Mouse (Mus musculus): ENCODE results near the gene Tmem131. TPM values are rescaled to one million over a fixed set of nuclear protein-coding genes. Genes with fewer than 3 reads are reported as not detected.

Gene Tmem131
- 10.3 and 12.5 TPM in 2 replicates for polyA plus RNA-seq (2016; fragmentation: Nextera tagmentation; extraction: Ambion mirVana)

DNA sequence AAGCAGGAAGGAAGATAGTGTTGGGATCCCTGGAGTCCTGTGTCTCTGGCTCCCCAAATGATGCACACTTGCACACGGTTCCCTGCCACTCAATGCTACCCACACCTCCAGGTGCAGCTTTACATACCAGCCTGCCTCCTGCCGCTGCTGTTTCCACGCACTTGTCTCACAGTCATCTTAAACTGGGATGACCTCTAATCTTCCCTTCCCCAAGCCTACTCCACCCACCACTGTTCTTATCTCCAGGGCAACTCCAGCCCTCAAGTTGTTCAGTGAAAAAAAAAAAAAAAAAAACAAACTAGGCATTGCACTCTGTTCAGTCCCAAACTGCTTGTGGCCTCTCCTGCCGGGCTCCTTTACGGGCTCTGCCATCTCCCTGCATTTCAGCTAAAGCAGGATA lies at the start of gene Tmem131:
Tmem131 (minus strand) TSS at position 14 of the 400 bp plus-strand sequence.
- no peaks in the 10 kb centered on the region for H3K36me3 ChIP-seq
- no peak for DNase-seq (ENCODE audit: low spot score)
- 65% methylated on average over 5 of the region's 5 CpGs for WGBS
- H3K4me1 ChIP-seq, result peaks cover 12% of the 10 kb centered on the region
- no peak within 1 kb of the TSS for H3K4me3 ChIP-seq
- no peaks in the 10 kb centered on the region for H3K9me3 ChIP-seq (replicated peaks)
- no peak within 1 kb of the TSS; the same call in 1 of the 2 replicates for H3K27ac ChIP-seq (replicated peaks)
- no peaks in the 10 kb centered on the region for H3K27me3 ChIP-seq (ENCODE audit: low read depth, poor library complexity, severe bottlenecking)

DNA sequence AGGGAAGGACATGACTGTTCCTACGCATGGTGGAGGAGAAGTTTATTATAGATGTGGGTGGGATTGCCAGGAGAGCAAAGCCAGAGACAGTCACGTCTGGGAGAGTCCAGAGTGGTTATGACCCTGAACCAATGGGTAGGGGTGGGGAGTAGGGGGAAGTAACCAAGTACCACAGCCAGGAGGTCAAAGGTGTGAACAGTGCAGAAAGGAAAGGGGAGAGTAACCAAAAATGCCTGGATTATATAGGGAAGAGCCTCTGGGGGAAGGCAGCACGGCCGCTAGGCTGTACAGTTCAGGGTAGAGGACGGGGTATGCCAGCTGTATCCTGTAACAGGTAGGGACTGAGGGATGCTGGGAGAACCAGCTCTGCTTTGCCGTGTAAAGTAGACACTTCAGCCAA lies 45.1 kb upstream of the Tmem131 start:
- peaks cover 31% of the 10 kb centered on the region for H3K4me1 ChIP-seq
- no peak overlapping the region for H3K27ac ChIP-seq (replicated peaks)
- H3K9me3 ChIP-seq (replicated peaks), result no peaks in the 10 kb centered on the region
- peaks cover 17% of the 10 kb centered on the region for H3K27me3 ChIP-seq (ENCODE audit: low read depth, poor library complexity, severe bottlenecking)
- 83% methylated on average over 6 of the region's 6 CpGs for WGBS
- H3K4me3 ChIP-seq, result no peak overlapping the region
- DNase-seq (ENCODE audit: low spot score), result no peak
- no peaks in the 10 kb centered on the region for H3K36me3 ChIP-seq

DNA sequence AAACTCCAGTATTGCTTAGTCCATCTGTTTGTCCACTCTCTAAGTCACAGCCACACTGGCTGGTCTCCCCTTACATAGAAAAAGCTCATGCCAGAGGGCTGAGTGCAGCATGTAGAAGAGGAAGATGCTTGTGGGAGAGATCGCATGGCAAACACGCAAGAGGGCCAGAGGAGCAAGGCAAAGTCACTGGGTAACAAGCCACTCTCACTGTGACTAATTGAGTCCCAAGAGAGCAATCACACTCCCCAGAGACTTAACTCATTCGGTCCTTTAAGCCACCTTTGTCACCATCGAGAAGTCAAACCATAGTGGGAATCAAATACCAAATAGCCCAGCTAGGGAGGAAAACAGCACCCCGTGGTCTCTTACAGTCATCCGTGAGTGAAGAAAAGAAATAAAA lies 44.7 kb upstream of the Tmem131 start:
- H3K4me3 ChIP-seq, result no peak overlapping the region
- H3K27me3 ChIP-seq (ENCODE audit: low read depth, poor library complexity, severe bottlenecking), result peaks cover 17% of the 10 kb centered on the region
- H3K4me1 ChIP-seq, result peaks cover 31% of the 10 kb centered on the region
- DNase-seq (ENCODE audit: low spot score), result no peak
- H3K36me3 ChIP-seq, result no peaks in the 10 kb centered on the region
- no peaks in the 10 kb centered on the region for H3K9me3 ChIP-seq (replicated peaks)
- whole genome bisulfite sequencing, result 91% methylated on average over 6 of the region's 6 CpGs
- no peak overlapping the region for H3K27ac ChIP-seq (replicated peaks)

DNA sequence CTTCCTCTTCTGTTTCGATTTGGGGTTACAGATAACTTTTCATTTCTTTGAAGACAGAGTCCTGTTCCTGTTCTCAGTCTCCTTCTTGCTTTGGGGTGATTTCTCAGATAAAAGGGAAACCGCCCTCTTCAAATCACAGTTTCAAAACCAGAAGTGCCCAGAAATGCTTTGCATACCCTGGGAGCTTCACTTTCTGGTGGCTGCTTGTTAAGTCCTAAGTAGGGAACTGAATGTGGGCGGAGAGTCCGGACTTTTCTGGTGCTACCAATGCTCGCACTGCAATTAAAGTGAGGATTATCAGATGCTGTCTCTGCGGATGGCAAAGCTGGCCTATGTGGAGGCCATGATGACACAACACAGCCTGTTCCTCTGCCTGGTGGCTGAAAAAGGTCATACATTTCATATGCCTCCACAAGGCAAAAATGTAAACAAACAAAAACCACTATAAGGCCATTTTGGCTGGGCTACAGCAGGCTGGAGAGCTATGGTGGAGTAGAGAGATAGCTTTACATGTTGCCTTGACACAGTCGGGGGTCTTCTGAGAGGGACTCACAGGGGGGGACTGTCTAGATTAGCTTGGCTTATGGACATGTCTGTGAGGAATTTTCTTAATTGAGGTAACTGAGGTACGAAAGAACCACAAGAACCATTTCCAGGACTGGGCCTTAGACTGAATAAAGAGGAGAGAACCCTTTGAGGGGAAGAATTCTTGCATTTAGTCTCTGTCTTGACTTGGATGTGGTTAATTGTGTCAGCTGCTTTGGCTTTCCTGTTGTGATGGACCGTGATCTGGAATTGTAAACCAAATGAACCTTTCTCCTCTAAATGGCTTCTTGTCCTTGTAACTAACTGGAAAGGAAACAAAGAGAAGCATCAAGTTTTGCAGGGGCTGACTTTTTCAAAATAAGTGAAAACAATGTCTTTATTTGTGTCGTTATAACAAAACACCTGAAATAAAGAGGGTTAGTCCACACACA lies 44.0 kb upstream of the Tmem131 start:
- no peak overlapping the region for H3K4me3 ChIP-seq
- 75% methylated on average over 10 of the region's 10 CpGs for WGBS

DNA sequence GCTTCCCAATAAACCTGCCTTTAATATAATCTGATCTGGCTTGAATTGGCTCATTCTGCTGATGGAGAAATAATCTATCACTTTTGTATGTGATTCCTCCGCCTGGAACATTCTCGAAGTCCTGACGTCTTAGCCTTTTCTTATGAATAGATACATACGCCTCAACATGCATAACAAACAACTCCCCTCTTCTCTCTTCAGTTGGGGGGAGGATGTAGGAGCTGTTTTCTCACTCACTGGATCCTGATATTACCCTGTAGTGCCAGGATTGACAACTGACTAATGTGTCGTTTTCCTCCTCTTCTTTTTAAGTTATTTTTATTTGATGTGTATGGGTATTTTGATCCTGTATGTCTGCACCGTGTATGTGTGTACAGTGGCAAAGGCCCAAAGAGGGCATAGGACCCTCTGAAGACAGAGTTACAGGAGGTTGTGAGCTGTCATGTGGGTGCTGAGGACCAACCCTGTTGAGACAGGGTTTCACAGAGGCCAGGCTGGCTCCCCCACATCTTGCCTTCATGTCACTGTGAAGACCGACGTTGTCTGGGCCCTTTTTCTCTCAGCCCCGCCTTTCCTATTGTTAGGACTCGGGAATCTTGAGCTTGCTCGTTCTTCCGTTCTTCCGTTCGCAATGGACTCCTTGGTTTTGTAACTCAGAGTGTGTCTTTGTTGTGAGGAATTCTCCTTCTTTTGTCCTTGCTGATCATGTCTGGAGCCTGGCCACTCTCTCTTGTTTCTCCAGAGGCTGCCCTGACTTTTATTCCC lies 43.1 kb upstream of the Tmem131 start:
- H3K27ac ChIP-seq (replicated peaks), result peak overlapping the region; percentile 70
- DNase-seq (ENCODE audit: low spot score), result peak; percentile 26
- peaks cover 31% of the 10 kb centered on the region for H3K4me1 ChIP-seq
- WGBS, result 37% methylated on average over 14 of the region's 14 CpGs
- H3K27me3 ChIP-seq (ENCODE audit: low read depth, poor library complexity, severe bottlenecking), result peaks cover 17% of the 10 kb centered on the region
- H3K36me3 ChIP-seq, result no peaks in the 10 kb centered on the region
- no peak overlapping the region for H3K4me3 ChIP-seq
- no peaks in the 10 kb centered on the region for H3K9me3 ChIP-seq (replicated peaks)

More for the DNA sequence above, 44.0 kb upstream of the Tmem131 start:
- DNase-seq (ENCODE audit: low spot score), result no peak
- Histone ChIP-seq H3K36me3 (no peaks in the 10 kb centered on the region), H3K27ac (replicated peaks) (peak overlapping the region; percentile 70), H3K27me3 (ENCODE audit: low read depth, poor library complexity, severe bottlenecking) (peaks cover 17% of the 10 kb centered on the region), H3K4me1 (peaks cover 31% of the 10 kb centered on the region), H3K9me3 (replicated peaks) (no peaks in the 10 kb centered on the region)

DNA sequence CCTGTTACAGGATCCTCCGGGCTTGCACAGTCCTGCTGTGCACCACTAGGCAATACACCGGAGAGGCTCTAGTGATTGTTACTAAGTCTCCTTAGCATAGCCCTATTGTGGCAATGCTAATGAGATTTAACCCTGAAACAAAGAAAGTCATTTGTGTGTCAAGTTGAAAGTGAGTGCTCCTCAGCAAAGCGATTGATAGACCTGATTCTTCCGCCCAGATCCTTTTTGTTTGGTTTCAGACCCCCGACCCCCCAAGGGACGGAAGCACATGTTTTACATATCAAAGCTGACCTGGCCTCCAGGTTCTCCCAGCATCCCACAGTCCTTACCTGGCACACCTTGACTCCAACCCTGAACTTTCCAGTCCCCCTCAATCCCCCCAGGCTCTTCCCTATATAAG lies 42.4 kb upstream of the Tmem131 start:
- Histone ChIP-seq H3K4me1 (peaks cover 31% of the 10 kb centered on the region), H3K4me3 (no peak overlapping the region), H3K9me3 (replicated peaks) (no peaks in the 10 kb centered on the region), H3K27me3 (ENCODE audit: low read depth, poor library complexity, severe bottlenecking) (peaks cover 17% of the 10 kb centered on the region), H3K36me3 (no peaks in the 10 kb centered on the region), H3K27ac (replicated peaks) (no peak overlapping the region)
- WGBS, result 20% methylated on average over 6 of the region's 6 CpGs
- DNase-seq (ENCODE audit: low spot score), result no peak

DNA sequence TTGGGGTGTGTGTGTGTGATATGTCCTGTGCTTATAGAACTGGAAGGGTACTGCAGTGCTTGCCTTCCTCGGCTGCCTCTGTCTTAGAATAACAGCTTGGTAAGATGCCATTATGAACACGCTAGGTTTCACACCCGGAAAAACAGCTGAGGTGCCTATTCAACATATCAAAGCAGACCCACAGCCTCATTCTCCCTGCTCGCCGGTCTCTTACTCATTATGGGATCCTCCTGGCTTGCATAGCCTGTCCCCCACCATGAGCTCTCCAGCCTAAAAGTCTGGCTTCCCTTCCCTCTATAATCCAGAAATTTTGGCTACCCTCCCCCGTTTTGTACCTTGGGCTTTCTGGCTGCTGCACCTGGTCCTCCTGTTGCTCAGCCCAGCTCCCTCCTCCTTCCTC lies 40.9 kb upstream of the Tmem131 start:
- Histone ChIP-seq H3K4me1 (peaks cover 31% of the 10 kb centered on the region), H3K27ac (replicated peaks) (no peak overlapping the region), H3K9me3 (replicated peaks) (no peaks in the 10 kb centered on the region), H3K36me3 (no peaks in the 10 kb centered on the region), H3K27me3 (ENCODE audit: low read depth, poor library complexity, severe bottlenecking) (peaks cover 17% of the 10 kb centered on the region), H3K4me3 (no peak overlapping the region)
- no peak for DNase-seq (ENCODE audit: low spot score)
- 31% methylated on average over 6 of the region's 6 CpGs for WGBS

DNA sequence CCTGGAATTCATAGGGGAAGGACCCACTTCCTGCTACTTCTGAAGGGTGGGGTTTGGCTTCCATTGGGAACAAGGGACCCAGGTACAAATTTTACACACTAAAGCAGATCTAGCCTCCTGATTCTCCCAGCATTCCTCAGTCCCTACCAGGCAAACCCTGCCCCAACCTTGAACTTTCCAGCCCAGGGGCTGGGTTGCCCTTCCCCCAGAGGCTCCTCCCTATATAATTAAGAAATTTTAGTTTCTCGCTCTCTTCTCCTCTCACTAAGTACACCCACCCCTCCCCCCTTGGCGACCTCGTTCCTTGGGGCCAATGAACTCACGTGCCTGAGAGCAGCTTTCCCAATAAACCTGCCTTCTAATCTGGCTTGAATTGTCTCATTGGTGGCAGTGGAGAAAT lies 40.3 kb upstream of the Tmem131 start:
- WGBS, result 46% methylated on average over 4 of the region's 4 CpGs
- no peak for DNase-seq (ENCODE audit: low spot score)
- Histone ChIP-seq H3K27me3 (ENCODE audit: low read depth, poor library complexity, severe bottlenecking) (peaks cover 17% of the 10 kb centered on the region), H3K36me3 (no peaks in the 10 kb centered on the region), H3K9me3 (replicated peaks) (no peaks in the 10 kb centered on the region), H3K27ac (replicated peaks) (no peak overlapping the region), H3K4me3 (no peak overlapping the region), H3K4me1 (peaks cover 31% of the 10 kb centered on the region)

DNA sequence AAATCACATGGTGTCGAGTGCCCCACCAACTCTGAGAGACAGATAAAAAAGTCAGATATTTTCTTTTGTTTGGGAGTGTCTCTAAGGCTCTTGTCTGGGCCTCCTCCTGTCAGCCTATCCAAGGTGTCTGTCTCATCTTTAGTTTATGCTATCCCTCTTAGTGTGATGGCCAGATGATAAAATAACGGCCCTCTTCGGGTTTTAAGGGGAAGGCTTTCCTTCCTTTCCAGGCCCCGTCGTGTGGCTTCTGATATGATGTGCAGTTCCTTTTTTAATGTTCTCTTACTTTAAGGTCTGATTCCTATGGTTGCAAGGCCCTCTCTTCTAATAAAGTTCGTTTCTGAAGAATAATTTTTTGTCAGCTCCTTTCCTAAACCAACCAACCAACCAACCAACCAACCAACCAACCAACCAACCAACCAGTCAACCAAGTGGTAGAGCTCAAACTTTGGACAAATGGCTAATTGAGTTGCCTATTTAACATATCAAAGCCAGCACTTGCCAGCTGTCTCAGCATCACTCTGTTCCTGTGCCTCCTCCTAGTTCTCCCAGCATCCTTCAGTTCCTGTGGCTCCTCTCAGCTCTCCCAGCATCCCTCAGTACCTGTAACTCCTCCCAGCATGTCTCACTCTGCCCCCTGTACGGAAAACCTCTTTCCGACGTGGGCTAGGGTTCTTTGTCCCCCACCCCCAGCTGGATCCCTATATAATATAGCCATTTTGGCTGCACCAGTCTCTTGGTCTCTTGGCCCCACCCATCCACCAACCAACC lies 38.9 kb upstream of the Tmem131 start:
- Histone ChIP-seq H3K4me3 (no peak overlapping the region), H3K9me3 (replicated peaks) (no peaks in the 10 kb centered on the region), H3K36me3 (no peaks in the 10 kb centered on the region), H3K4me1 (peaks cover 30% of the 10 kb centered on the region), H3K27ac (replicated peaks) (no peak overlapping the region), H3K27me3 (ENCODE audit: low read depth, poor library complexity, severe bottlenecking) (peaks cover 17% of the 10 kb centered on the region)
- DNase-seq (ENCODE audit: low spot score), result no peak
- 86% methylated on average over 9 of the region's 9 CpGs for WGBS

DNA sequence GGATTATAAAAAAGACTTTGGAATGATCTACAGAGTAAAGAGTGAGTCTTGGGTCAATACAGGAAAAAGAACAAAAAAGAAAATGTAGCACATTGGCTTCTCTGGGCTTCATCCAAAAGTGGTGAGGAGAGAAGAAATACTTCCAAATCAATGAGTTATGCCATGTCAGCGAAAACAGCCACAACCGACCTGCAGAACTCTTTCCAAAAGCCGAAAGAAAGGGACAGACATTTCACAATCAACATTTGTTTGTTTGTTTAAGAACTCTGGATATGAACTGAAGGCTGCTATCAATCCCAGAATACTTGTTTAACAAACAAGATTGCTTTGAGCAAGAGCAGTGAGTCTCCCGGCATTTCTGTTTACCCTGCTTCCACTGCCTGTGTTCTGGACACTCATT lies 33.3 kb upstream of the Tmem131 start:
- no peaks in the 10 kb centered on the region for H3K36me3 ChIP-seq
- H3K27me3 ChIP-seq (ENCODE audit: low read depth, poor library complexity, severe bottlenecking), result no peaks in the 10 kb centered on the region
- no peak overlapping the region for H3K27ac ChIP-seq (replicated peaks)
- 89% methylated on average over 4 of the region's 4 CpGs for WGBS
- no peak for DNase-seq (ENCODE audit: low spot score)
- no peak overlapping the region for H3K4me3 ChIP-seq
- no peaks in the 10 kb centered on the region for H3K9me3 ChIP-seq (replicated peaks)
- H3K4me1 ChIP-seq, result no peaks in the 10 kb centered on the region

DNA sequence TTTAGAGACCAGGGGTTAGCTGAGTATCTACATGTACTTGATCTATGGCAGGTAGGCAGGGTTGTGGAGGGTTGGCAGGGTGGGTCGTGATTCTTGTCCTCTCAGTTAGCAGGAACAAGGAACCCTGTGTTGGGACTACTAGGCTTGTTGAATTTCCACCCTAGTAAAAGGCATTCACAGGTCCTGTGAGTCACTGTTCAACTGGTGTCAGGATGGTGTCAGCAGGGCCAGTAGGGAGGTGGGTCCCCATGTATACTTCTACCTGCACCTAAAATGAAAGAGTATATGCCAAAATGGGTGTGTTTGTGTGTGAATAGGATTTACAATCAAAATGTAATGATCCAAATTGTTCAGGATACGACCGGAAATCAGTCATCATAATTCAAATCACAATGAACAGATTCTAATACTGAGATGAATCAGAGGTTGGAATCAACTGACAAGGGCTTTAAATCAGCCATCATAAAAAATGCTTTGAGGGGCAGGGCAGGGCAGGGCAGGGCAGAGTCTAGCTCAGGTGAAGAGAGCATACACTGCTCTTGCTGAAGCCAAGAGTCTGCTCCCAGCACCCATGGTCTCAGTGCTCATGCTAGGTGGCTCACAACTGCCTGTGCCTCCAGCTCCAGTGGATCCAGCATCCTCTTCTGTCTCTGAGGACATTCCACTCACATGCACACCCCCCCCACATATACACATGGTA lies 27.6 kb upstream of the Tmem131 start:
- H3K4me1 ChIP-seq, result no peaks in the 10 kb centered on the region
- 92% methylated on average over 3 of the region's 3 CpGs for whole genome bisulfite sequencing
- H3K27ac ChIP-seq (replicated peaks), result no peak overlapping the region
- no peak overlapping the region for H3K4me3 ChIP-seq
- H3K9me3 ChIP-seq (replicated peaks), result no peaks in the 10 kb centered on the region
- no peaks in the 10 kb centered on the region for H3K36me3 ChIP-seq
- H3K27me3 ChIP-seq (ENCODE audit: low read depth, poor library complexity, severe bottlenecking), result no peaks in the 10 kb centered on the region
- no peak for DNase-seq (ENCODE audit: low spot score)

DNA sequence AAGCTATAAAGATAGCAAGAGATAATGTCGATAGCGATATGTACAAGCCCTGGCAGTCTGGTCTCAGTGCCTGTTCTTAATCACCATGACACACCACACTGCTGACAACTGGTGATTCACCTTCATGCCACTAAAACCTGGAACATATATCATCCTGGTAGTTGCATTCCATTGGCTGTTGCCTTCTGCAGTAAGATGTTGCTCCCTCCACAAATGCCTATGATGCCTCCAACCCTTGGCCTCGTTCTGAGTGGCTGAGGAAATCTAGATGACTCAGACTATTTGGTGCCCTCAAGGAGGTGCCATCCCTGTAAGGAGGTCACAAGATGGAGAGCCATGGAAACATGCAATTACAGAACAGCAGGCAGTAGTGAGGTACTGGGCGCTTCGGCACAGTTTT lies 22.4 kb upstream of the Tmem131 start:
- no peaks in the 10 kb centered on the region for H3K4me1 ChIP-seq
- H3K36me3 ChIP-seq, result no peaks in the 10 kb centered on the region
- H3K4me3 ChIP-seq, result no peak overlapping the region
- H3K27me3 ChIP-seq (ENCODE audit: low read depth, poor library complexity, severe bottlenecking), result no peaks in the 10 kb centered on the region
- WGBS, result 95% methylated on average over 5 of the region's 5 CpGs
- DNase-seq (ENCODE audit: low spot score), result no peak
- H3K27ac ChIP-seq (replicated peaks), result no peak overlapping the region
- H3K9me3 ChIP-seq (replicated peaks), result no peaks in the 10 kb centered on the region

Measured in midbrain, embryonic 10.5 days (tissue).